Mouse (Mus musculus): ENCODE measurements around the gene Scarb1. TPM values are rescaled to one million over a fixed set of nuclear protein-coding genes. Genes with fewer than 3 reads are reported as not detected.

The Scarb1 gene
- polyA plus RNA-seq, 1 experiment from 2014 or later: 50.8 TPM

DNA sequence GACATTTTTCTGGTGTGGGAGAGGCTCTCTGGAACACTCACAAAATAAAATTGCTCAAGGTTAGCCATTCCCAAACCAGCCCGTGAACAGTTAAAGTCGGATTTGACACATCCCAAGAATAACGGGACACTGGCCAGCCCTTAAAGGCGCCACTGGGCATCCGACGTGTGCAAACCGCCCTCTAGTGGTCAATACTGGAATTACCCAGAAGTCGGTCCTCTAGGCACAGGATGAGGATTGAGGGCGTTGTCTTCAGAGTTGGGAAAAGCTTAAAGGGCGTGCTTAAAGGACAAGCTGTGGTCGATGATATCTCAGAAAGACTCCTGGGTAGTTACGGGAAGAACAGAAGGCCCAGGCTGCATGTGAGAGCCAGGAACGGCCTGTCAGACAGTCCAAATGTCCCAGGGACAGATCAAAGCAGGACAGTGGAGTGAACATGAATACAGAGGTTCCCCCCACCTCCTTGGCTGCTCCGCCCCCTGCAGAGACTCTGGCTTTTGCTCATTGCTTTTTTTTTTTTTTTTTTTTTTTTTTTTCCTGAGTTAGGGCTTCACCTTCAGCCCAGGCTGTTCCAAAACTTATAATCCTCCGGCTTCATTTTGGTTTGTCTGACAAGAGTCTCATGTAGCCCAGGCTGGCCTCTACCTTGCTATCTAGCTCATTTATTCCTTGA, 69.2 kb downstream of the Scarb1 start:
- DNase-seq (ENCODE audit: low spot score) (peak; percentile 92), ATAC-seq (replicated peaks; ENCODE audit: low FRiP score, low TSS enrichment, low read depth) (no peak; the same call in 1 of the 2 replicates)
- H3K36me3 ChIP-seq (ENCODE audit: control insufficient read depth, insufficient read depth, low read length): peaks cover 3% of the 10 kb centered on the region; the same call in 1 of the 2 replicates
- no peak overlapping the region for H3K4me2 ChIP-seq (ENCODE audit: low read length)
- no peak overlapping the region for H3K9ac ChIP-seq (ENCODE audit: low read length)
- no peak overlapping the region for H3K4me3 ChIP-seq (ENCODE audit: low read depth, low read length)
- H3K9me3 ChIP-seq (ENCODE audit: control insufficient read depth, low read length): no peaks in the 10 kb centered on the region
- no peaks in the 10 kb centered on the region for H3K27me3 ChIP-seq (replicated peaks; ENCODE audit: control insufficient read depth, insufficient read depth, low read length)
- no peak overlapping the region for H3K27ac ChIP-seq (ENCODE audit: low read depth)
- H3K4me1 ChIP-seq (replicated peaks; ENCODE audit: control insufficient read depth, insufficient read depth, low read length): peaks cover 10% of the 10 kb centered on the region; the same call in 1 of the 2 replicates
- WGBS: 12% methylated on average over 15 of the region's 15 CpGs

DNA sequence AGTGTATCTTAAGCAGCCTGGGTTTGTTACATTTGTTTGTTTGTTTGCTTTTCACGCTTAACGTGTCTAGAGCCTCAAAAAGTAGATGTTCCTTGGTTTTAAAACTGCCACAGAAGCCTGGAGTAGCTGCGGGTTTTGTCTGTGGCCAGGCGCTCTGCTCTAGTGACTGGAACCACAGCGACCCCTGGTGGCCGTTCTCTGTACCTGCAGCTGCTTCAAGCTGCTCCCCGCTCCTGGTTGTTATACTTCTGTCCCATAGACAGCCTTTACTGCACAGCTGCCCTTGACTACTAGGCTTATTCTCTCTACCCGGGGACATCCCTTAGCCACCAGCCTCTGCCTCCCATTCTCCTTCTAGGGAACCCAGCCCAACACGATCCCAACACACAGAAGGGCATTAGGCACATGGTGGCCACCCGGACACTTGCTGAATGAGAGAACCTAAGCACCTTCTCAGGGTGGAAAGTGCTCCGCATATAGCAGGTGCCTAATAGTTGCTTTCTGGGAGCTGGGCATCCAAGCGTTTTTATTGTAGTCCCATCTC, 70.2 kb downstream of the Scarb1 start:
- H3K36me3 ChIP-seq (ENCODE audit: control insufficient read depth, insufficient read depth, low read length): no peaks in the 10 kb centered on the region
- H3K9ac ChIP-seq (ENCODE audit: low read length): no peak overlapping the region
- H3K4me3 ChIP-seq (ENCODE audit: low read depth, low read length): no peak overlapping the region
- no peak overlapping the region for H3K4me2 ChIP-seq (ENCODE audit: low read length)
- ATAC-seq (replicated peaks; ENCODE audit: low FRiP score, low TSS enrichment, low read depth) (no peak), DNase-seq (ENCODE audit: low spot score) (peak; percentile 88)
- H3K9me3 ChIP-seq (ENCODE audit: control insufficient read depth, low read length): no peaks in the 10 kb centered on the region
- H3K27me3 ChIP-seq (replicated peaks; ENCODE audit: control insufficient read depth, insufficient read depth, low read length): no peaks in the 10 kb centered on the region
- H3K4me1 ChIP-seq (replicated peaks; ENCODE audit: control insufficient read depth, insufficient read depth, low read length): peaks cover 10% of the 10 kb centered on the region; the same call in 1 of the 2 replicates
- 17% methylated on average over 12 of the region's 12 CpGs for WGBS
- no peak overlapping the region for H3K27ac ChIP-seq (ENCODE audit: low read depth)

DNA sequence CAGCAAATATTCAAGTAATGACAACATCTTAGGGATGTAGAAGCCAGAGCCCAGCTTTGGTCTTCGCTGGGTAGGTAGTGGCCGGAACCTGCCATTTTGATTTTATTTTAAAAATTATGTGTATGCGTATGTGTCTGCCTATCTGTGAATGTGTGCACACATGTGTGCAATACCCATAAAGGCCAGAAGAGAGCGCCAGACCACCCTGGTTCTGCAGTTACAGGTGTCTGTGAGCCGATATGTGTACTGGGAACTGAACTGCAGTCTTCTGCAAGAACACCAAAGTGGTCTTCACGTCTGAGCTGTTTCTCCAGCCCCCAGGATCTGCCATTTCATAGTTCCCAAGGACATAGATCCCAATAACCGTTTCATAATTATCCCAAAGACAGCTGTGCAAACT, 71.1 kb downstream of the Scarb1 start:
- WGBS: 91% methylated on average over 7 of the region's 7 CpGs
- ATAC-seq (replicated peaks; ENCODE audit: low FRiP score, low TSS enrichment, low read depth): no peak
- Histone ChIP-seq H3K9ac (ENCODE audit: low read length) (no peak overlapping the region), H3K27ac (ENCODE audit: low read depth) (no peak overlapping the region), H3K27me3 (replicated peaks; ENCODE audit: control insufficient read depth, insufficient read depth, low read length) (no peaks in the 10 kb centered on the region), H3K4me2 (ENCODE audit: low read length) (no peak overlapping the region), H3K4me3 (ENCODE audit: low read depth, low read length) (no peak overlapping the region), H3K4me1 (replicated peaks; ENCODE audit: control insufficient read depth, insufficient read depth, low read length) (peaks cover 14% of the 10 kb centered on the region), H3K36me3 (ENCODE audit: control insufficient read depth, insufficient read depth, low read length) (no peaks in the 10 kb centered on the region), H3K9me3 (ENCODE audit: control insufficient read depth, low read length) (no peaks in the 10 kb centered on the region)
- no peak for DNase-seq (ENCODE audit: low spot score)

- H3K27ac ChIP-seq (ENCODE audit: low read depth): no peak overlapping the region
- H3K4me2 ChIP-seq (ENCODE audit: low read length): no peak overlapping the region
- 85% methylated on average over 8 of the region's 8 CpGs for WGBS
- no peak for ATAC-seq (replicated peaks; ENCODE audit: low FRiP score, low TSS enrichment, low read depth)
- no peak overlapping the region for H3K4me3 ChIP-seq (ENCODE audit: low read depth, low read length)
- H3K36me3 ChIP-seq (ENCODE audit: control insufficient read depth, insufficient read depth, low read length): no peaks in the 10 kb centered on the region
- DNase-seq (ENCODE audit: low spot score): no peak
- H3K27me3 ChIP-seq (replicated peaks; ENCODE audit: control insufficient read depth, insufficient read depth, low read length): no peaks in the 10 kb centered on the region
- H3K9ac ChIP-seq (ENCODE audit: low read length): no peak overlapping the region
- H3K4me1 ChIP-seq (replicated peaks; ENCODE audit: control insufficient read depth, insufficient read depth, low read length): peaks cover 17% of the 10 kb centered on the region
- no peaks in the 10 kb centered on the region for H3K9me3 ChIP-seq (ENCODE audit: control insufficient read depth, low read length)
Observed at GRCm38 (mm10) chr5:125269399-125269798, 71.5 kb downstream of the Scarb1 start.

GRCm38 (mm10) chr5:125268033-125268765, 72.7 kb downstream of the Scarb1 start:
- H3K27me3 ChIP-seq (replicated peaks; ENCODE audit: control insufficient read depth, insufficient read depth, low read length): no peaks in the 10 kb centered on the region
- peaks cover 13% of the 10 kb centered on the region for H3K4me1 ChIP-seq (replicated peaks; ENCODE audit: control insufficient read depth, insufficient read depth, low read length)
- 25% methylated on average over 10 of the region's 10 CpGs for WGBS
- no peak overlapping the region for H3K27ac ChIP-seq (ENCODE audit: low read depth)
- H3K4me3 ChIP-seq (ENCODE audit: low read depth, low read length): no peak overlapping the region
- no peaks in the 10 kb centered on the region for H3K36me3 ChIP-seq (ENCODE audit: control insufficient read depth, insufficient read depth, low read length)
- no peak for ATAC-seq (replicated peaks; ENCODE audit: low FRiP score, low TSS enrichment, low read depth)
- peak; percentile 96 for DNase-seq (ENCODE audit: low spot score)
- H3K9me3 ChIP-seq (ENCODE audit: control insufficient read depth, low read length): no peaks in the 10 kb centered on the region
- no peak overlapping the region for H3K9ac ChIP-seq (ENCODE audit: low read length)
- H3K4me2 ChIP-seq (ENCODE audit: low read length): peak overlapping the region; percentile 40

DNA sequence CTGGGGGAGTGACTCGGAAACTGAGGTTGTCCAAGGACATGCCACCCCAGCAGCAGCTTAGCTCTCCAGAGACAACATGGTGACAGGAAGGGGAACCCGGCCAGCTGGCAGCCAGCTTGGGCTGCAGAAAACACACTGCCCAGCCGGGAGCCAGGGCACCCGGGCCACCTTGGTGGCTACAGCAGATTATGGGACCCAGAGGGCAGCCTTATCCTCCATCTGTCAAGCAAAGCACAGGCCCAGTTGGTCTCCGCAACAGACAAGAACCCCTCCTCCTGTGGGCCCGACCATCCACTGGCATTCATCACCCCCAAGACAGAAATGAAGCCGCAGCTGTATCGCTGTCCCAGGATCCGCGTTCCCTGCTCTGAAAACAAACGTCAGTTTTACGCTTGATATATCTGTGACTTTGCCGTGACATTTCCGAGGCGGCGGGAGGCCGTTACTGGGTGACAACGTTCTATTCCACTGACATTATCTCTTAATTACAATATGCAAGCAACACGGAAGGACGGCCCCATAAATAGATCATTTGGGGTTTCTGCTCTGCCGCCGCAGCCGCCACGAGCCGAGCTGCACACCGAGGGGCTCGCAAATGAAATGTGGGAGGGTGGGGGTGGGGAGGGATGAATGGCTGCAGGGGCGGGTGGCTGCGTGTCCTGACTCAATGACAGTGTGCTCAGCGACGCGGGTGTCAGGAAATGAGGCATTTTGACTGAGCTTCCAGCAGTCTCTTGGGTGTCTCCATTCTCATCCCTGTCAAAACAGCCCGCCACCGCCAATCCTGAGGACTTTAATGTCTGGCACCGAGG, 73.5 kb downstream of the Scarb1 start:
- peak overlapping the region; percentile 40 for H3K4me2 ChIP-seq (ENCODE audit: low read length)
- H3K27ac ChIP-seq (ENCODE audit: low read depth): no peak overlapping the region
- peaks cover 13% of the 10 kb centered on the region for H3K4me1 ChIP-seq (replicated peaks; ENCODE audit: control insufficient read depth, insufficient read depth, low read length)
- H3K36me3 ChIP-seq (ENCODE audit: control insufficient read depth, insufficient read depth, low read length): no peaks in the 10 kb centered on the region
- H3K4me3 ChIP-seq (ENCODE audit: low read depth, low read length): peak overlapping the region; percentile 8
- no peak for ATAC-seq (replicated peaks; ENCODE audit: low FRiP score, low TSS enrichment, low read depth)
- no peak for DNase-seq (ENCODE audit: low spot score)
- H3K27me3 ChIP-seq (replicated peaks; ENCODE audit: control insufficient read depth, insufficient read depth, low read length): no peaks in the 10 kb centered on the region
- H3K9me3 ChIP-seq (ENCODE audit: control insufficient read depth, low read length): no peaks in the 10 kb centered on the region
- 34% methylated on average over 35 of the region's 35 CpGs for WGBS
- H3K9ac ChIP-seq (ENCODE audit: low read length): no peak overlapping the region

DNA sequence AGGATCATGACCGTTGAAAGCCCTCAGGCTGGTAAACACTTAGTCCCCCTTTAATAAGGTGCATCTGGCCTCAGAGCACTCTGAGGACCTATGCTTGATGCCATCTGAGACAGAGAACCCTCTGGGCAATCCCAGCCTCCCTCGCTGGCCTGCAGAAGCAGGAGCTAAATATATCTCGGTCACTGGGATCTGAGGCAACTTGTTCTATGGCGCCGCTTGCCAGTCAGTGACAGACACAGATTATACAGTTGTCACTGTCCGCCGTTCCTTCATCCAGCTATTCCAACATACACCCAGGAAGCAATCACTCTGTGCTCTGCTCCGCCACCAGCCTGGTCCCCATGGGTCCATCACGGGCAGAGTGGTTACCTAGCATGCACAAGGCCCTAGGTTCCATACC, 74.8 kb downstream of the Scarb1 start:
- H3K4me1 ChIP-seq (replicated peaks; ENCODE audit: control insufficient read depth, insufficient read depth, low read length): peaks cover 13% of the 10 kb centered on the region
- no peak for ATAC-seq (replicated peaks; ENCODE audit: low FRiP score, low TSS enrichment, low read depth)
- no peaks in the 10 kb centered on the region for H3K27me3 ChIP-seq (replicated peaks; ENCODE audit: control insufficient read depth, insufficient read depth, low read length)
- DNase-seq (ENCODE audit: low spot score): no peak
- WGBS: 81% methylated on average over 9 of the region's 9 CpGs
- H3K36me3 ChIP-seq (ENCODE audit: control insufficient read depth, insufficient read depth, low read length): no peaks in the 10 kb centered on the region
- no peak overlapping the region for H3K4me3 ChIP-seq (ENCODE audit: low read depth, low read length)
- H3K9me3 ChIP-seq (ENCODE audit: control insufficient read depth, low read length): no peaks in the 10 kb centered on the region
- H3K9ac ChIP-seq (ENCODE audit: low read length): no peak overlapping the region
- no peak overlapping the region for H3K27ac ChIP-seq (ENCODE audit: low read depth)
- H3K4me2 ChIP-seq (ENCODE audit: low read length): no peak overlapping the region

GRCm38 (mm10) chr5:125264700-125265099, 76.2 kb downstream of the Scarb1 start:
- no peak overlapping the region for H3K4me2 ChIP-seq (ENCODE audit: low read length)
- 7% methylated on average over 17 of the region's 17 CpGs for WGBS
- 0 out of 2 replicates have a peak overlapping the region, but pooled peaks have one; percentile 9 for H3K27ac ChIP-seq (ENCODE audit: low read depth)
- DNase-seq (ENCODE audit: low spot score) (no peak), ATAC-seq (replicated peaks; ENCODE audit: low FRiP score, low TSS enrichment, low read depth) (no peak)
- peaks cover 13% of the 10 kb centered on the region for H3K4me1 ChIP-seq (replicated peaks; ENCODE audit: control insufficient read depth, insufficient read depth, low read length)
- no peak overlapping the region for H3K4me3 ChIP-seq (ENCODE audit: low read depth, low read length)
- H3K9ac ChIP-seq (ENCODE audit: low read length): no peak overlapping the region
- H3K36me3 ChIP-seq (ENCODE audit: control insufficient read depth, insufficient read depth, low read length): no peaks in the 10 kb centered on the region
- H3K27me3 ChIP-seq (replicated peaks; ENCODE audit: control insufficient read depth, insufficient read depth, low read length): no peaks in the 10 kb centered on the region
- no peaks in the 10 kb centered on the region for H3K9me3 ChIP-seq (ENCODE audit: control insufficient read depth, low read length)
